Mouse (Mus musculus) G1E (cell line): ENCODE measurements around the gene Rgs3.

ENCODE experiments used
- CTCF ChIP-seq: IDR thresholded peaks from 2 replicates; pipeline ENCODE4 v1.5.1; 2012; ENCODE audit warnings: low read depth, low read length, inconsistent platforms, mixed read lengths
- GATA1 ChIP-seq: IDR thresholded peaks from 2 replicates; pipeline ENCODE4 v1.6.1; 2012; ENCODE audit warnings: borderline replicate concordance, low read length, inconsistent platforms, mixed read lengths
- POLR2AphosphoS5 ChIP-seq: IDR thresholded peaks from 2 replicates; pipeline ENCODE4 v1.6.1; 2012; ENCODE audit warnings: low read depth, low read length, inconsistent platforms; ENCODE audit not compliant: insufficient replicate concordance
- TAL1 ChIP-seq: conservative IDR thresholded peaks from 2 replicates; pipeline ENCODE4 v1.6.1; 2012; ENCODE audit warnings: low read depth, low read length, inconsistent platforms, mixed read lengths

- TF ChIP-seq CTCF: no peak
- no peak for TF ChIP-seq TAL1
- TF ChIP-seq GATA1: no peak
- TF ChIP-seq POLR2AphosphoS5: no peak
Measured at GRCm38 (mm10) chr4:62514995-62515394, 44.7 kb upstream of the Rgs3 start.
